Mouse (Mus musculus) lung, embryonic 15.5 days (tissue): ENCODE data around the gene Best2. TPM values are rescaled to one million over a fixed set of nuclear protein-coding genes. Genes with fewer than 3 reads are reported as not detected.

ENCODE experiments used
- ATAC-seq: fragments of 200-750 bp; cut with Nextera tagmentation; 2 replicates; pipeline ENCODE4 v1.8.0; 2017; ENCODE audit warnings: moderate number of reproducible peaks, borderline replicate concordance; ENCODE audit not compliant: low FRiP score, low TSS enrichment; ENCODE audit errors: extremely low read depth
- H3K27ac ChIP-seq: fragments of 300-500 bp; sonication (generic); 2 replicates; pipeline ENCODE4 v1.5.1; 2015; ENCODE audit warnings: moderate library complexity, mild to moderate bottlenecking, inconsistent platforms
- H3K27me3 ChIP-seq: fragments of 300-500 bp; sonication (generic); 2 replicates; pipeline ENCODE4 v1.6.1; 2015; ENCODE audit warnings: inconsistent platforms
- H3K36me3 ChIP-seq: fragments of 300-500 bp; sonication (generic); 2 replicates; pipeline ENCODE4 v1.6.1; 2015; ENCODE audit warnings: inconsistent platforms
- H3K4me1 ChIP-seq: fragments of 300-500 bp; sonication (generic); 2 replicates; pipeline ENCODE4 v1.6.1; 2015; ENCODE audit warnings: inconsistent platforms
- H3K4me2 ChIP-seq: fragments of 300-500 bp; sonication (generic); 2 replicates; pipeline ENCODE4 v1.6.1; 2015; ENCODE audit warnings: inconsistent platforms, mild to moderate bottlenecking, moderate library complexity
- H3K4me3 ChIP-seq: fragments of 300-500 bp; sonication (generic); 2 replicates; pipeline ENCODE4 v1.5.1; 2015; ENCODE audit warnings: mild to moderate bottlenecking, inconsistent platforms
- H3K9ac ChIP-seq: fragments of 300-500 bp; sonication (generic); 2 replicates; pipeline ENCODE4 v1.6.1; 2015; ENCODE audit warnings: inconsistent platforms
- H3K9me3 ChIP-seq: fragments of 300-500 bp; sonication (generic); 2 replicates; pipeline ENCODE4 v1.6.1; 2016; ENCODE audit warnings: inconsistent platforms
- WGBS: fragments of 180-500 bp; shearing (Covaris S2); methylation state at CpG from one replicate; pipeline ENCODE4 v1.1.7; 2015; 5-methylcytosine and 5-hydroxymethylcytosine counted together
- polyA plus RNA-seq: library from polyadenylated mRNA; unstranded; fragments of >200 nt; fragmentation: Nextera tagmentation; extraction: Ambion mirVana; gene quantifications from 2 replicates; pipeline ENCODE4 v1.2.1, GENCODE M21; 2015

Gene Best2
- polyA plus RNA-seq, 1 experiment from 2014 or later = not detected

DNA sequence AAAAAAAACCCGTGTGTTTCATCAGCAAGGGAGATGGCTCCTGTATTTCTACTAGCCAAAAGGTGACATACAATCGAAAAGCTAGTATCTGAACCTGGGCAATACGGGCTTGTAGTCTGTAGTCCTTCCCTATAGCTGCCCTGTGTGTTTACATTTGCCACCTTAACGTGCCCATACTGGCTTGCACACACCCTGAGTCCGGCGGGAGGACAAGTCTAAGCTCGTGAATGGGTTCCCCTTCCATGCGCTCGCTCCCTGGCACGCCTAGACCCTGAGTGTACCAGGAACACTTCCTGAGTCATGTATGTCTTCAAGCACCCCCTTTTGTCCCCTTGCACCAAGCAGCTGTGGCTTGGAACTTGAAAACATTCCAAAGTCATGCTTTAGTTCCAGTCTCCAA, 2.4 kb upstream of the Best2 start:
- Histone ChIP-seq H3K4me2 (no peak overlapping the region), H3K27me3 (peaks cover 29% of the 10 kb centered on the region), H3K27ac (no peak overlapping the region), H3K36me3 (peaks cover 40% of the 10 kb centered on the region), H3K4me3 (no peak overlapping the region), H3K9ac (no peak overlapping the region), H3K4me1 (peaks cover 5% of the 10 kb centered on the region), H3K9me3 (no peaks in the 10 kb centered on the region)
- no peak for ATAC-seq
- WGBS = 60% methylated on average over 10 of the region's 10 CpGs

DNA sequence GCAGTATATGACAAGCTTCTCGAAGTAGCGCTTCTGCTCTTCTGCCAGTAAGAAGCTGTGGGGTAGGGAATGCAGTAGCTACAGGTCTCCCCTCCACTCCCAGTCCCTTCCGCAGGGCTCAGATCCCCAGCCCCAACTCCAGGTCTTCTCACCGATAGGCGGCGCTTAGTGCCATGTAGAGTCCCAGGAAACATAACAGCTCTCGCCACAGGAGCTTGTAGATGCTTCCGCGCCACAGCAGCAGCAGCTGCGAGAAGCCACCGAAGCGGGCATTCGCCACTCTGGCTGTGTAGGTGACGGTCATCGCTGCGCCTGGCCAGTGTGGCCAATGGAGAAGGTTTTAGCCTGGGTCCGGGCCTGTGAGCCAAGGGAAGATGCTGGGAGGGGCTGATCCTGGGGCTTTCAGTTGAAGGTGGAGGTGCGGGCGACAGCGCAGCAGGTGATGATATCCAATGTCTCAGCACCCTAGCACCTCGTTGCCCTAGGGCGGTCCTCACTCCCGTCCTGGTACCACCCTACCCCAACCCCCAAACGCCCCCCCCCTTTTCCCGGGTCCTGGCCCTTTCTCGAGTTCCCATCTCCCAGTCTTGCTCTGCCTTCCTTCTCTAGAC, 996 bp downstream of the Best2 start:
- ATAC-seq = peak; percentile 53; the same call in 1 of the 2 replicates
- Histone ChIP-seq H3K4me3 (peak overlapping the region; percentile 27), H3K27ac (no peak overlapping the region), H3K36me3 (peaks cover 11% of the 10 kb centered on the region), H3K9me3 (no peaks in the 10 kb centered on the region), H3K4me2 (peak overlapping the region; percentile 57), H3K9ac (peak overlapping the region; percentile 20; the same call in 1 of the 2 replicates), H3K4me1 (peaks cover 5% of the 10 kb centered on the region), H3K27me3 (peaks cover 57% of the 10 kb centered on the region)
- 3% methylated on average over 25 of the region's 26 CpGs for WGBS

DNA sequence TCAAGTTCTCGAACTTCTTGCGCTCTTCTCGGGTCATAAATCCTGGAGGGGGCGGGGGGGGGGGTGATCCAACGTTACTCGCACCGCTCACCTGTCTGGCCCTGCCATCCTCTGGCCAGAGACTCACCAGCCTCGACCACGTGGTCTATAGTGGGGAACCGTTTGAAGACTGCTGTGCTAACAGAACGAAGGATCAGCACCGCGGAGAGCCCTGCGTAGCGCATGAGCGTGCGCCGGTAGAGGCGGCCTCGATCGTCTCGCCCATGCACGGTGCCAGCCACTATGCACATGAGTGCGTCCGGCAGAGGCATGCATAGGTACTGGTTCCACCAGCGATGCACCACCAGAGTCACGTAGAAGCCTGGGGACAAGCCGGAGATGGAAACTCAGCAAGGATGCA, 3.1 kb downstream of the Best2 start:
- 11% methylated on average over 28 of the region's 28 CpGs for WGBS
- no peak overlapping the region for H3K27ac ChIP-seq
- H3K36me3 ChIP-seq = no peaks in the 10 kb centered on the region
- H3K9ac ChIP-seq = no peak overlapping the region
- peaks cover 5% of the 10 kb centered on the region for H3K4me1 ChIP-seq
- peaks cover 69% of the 10 kb centered on the region for H3K27me3 ChIP-seq
- H3K4me3 ChIP-seq = no peak overlapping the region
- H3K4me2 ChIP-seq = no peak overlapping the region
- ATAC-seq = no peak
- no peaks in the 10 kb centered on the region for H3K9me3 ChIP-seq

DNA sequence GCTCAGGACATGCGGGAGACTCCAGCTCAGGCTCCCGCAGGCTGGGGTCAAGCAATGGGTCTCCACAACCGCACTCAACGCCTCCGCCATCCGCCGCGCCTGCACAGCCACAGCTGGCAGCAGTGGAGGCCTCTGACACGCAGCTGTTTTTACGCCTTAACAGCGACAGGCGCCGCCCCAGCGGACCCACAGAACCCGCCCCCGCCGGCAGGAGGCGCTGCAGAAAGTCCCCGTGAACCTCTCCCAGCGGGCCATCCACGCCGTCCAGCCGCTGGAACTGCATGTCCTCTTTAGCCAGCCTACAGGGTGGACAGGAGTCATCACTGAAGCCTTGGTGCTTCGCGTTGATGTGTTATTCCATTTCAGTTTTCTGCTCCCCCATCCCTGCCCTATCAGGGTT, 6.6 kb downstream of the Best2 start:
- Histone ChIP-seq H3K4me3 (no peak overlapping the region), H3K9ac (no peak overlapping the region), H3K4me2 (no peak overlapping the region), H3K4me1 (no peaks in the 10 kb centered on the region), H3K36me3 (no peaks in the 10 kb centered on the region), H3K9me3 (no peaks in the 10 kb centered on the region), H3K27ac (no peak overlapping the region), H3K27me3 (peaks cover 46% of the 10 kb centered on the region)
- WGBS = 9% methylated on average over 25 of the region's 25 CpGs
- ATAC-seq = no peak

DNA sequence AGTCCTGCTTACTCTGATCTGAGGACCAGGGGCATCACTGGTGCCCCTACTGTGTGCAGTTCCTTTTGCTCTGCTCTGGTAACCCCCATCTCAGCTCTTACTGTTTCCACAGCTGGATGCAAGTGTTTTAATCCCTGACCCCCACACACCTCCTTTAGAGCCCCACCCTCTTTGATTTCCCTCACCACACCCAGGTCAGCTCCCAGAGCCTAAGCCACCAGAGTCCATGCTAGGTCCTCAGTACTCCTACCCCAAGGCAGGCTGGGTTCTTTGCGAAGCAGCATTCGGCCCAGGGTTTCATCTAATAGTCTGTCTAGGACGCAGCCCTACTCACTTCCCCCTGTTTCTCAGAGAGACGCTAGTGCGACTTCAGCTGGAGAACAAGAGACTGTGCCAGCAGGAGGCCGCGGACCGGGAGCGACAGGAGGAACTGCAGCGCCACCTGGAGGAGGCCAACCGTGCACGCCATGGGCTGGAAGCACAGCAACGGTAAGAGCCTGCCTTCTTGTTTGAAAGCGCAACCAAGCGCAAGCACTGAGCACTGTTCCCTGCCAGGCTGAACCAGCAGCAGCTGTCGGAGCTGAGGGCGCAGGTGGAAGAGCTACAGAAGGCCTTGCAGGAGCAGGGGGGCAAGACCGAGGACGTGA, 16.6 kb downstream of the Best2 start:
- no peak overlapping the region for H3K9ac ChIP-seq
- H3K36me3 ChIP-seq = no peaks in the 10 kb centered on the region
- H3K27ac ChIP-seq = no peak overlapping the region
- H3K4me1 ChIP-seq = peaks cover 3% of the 10 kb centered on the region
- H3K4me3 ChIP-seq = no peak overlapping the region
- H3K27me3 ChIP-seq = 0 out of 2 replicates have a peak, but pooled peaks cover 7% of the 10 kb centered on the region
- H3K4me2 ChIP-seq = no peak overlapping the region
- no peaks in the 10 kb centered on the region for H3K9me3 ChIP-seq
- WGBS = 8% methylated on average over 19 of the region's 19 CpGs
- ATAC-seq = peak; percentile 68

DNA sequence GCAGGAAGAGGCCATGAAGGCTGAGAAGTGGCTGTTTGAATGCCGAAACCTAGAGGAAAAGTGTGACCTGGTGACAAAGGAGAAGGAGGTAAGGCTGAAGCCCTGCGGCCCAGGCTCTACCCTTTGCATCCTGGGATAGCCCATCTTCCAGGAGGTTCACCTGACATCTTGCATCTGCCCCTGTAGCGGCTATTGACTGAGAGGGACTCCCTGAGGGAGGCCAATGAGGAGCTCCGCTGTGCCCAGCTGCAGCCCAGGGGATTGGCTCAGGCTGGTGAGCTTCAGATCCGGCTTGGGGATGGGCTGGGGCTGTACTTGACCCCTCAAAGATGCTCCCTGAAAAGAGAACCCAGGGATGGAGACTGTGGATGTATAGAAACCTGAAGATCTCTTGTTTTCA, 17.4 kb downstream of the Best2 start:
- WGBS = 80% methylated on average over 5 of the region's 5 CpGs
- H3K27ac ChIP-seq = no peak overlapping the region
- H3K9me3 ChIP-seq = no peaks in the 10 kb centered on the region
- H3K9ac ChIP-seq = no peak overlapping the region
- ATAC-seq = no peak
- no peaks in the 10 kb centered on the region for H3K36me3 ChIP-seq
- H3K4me1 ChIP-seq = peaks cover 3% of the 10 kb centered on the region
- 0 out of 2 replicates have a peak, but pooled peaks cover 7% of the 10 kb centered on the region for H3K27me3 ChIP-seq
- H3K4me3 ChIP-seq = no peak overlapping the region
- H3K4me2 ChIP-seq = no peak overlapping the region

DNA sequence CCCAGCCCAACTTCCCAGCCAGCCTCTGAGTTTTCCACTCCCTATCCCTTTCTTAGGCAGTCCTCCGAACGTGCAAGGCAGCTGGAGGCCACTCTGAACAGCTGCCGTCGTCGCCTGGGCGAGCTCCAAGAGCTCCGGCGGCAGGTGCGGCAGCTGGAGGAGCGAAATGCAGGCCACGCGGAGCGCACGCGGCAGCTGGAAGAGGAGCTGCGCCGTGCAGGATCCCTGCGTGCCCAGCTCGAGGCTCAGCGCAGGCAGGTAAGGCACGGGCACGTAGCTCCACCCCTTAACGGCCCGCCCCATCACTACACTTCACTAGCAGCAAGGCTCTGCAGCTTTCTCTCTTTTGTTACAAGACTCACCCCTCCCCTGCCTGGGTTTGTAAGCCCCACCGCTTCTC, 18.7 kb downstream of the Best2 start:
- no peak overlapping the region for H3K27ac ChIP-seq
- no peaks in the 10 kb centered on the region for H3K9me3 ChIP-seq
- no peak overlapping the region for H3K9ac ChIP-seq
- no peaks in the 10 kb centered on the region for H3K36me3 ChIP-seq
- 32% methylated on average over 25 of the region's 25 CpGs for WGBS
- H3K4me2 ChIP-seq = no peak overlapping the region
- no peak overlapping the region for H3K4me3 ChIP-seq
- H3K4me1 ChIP-seq = peaks cover 11% of the 10 kb centered on the region
- H3K27me3 ChIP-seq = 0 out of 2 replicates have a peak, but pooled peaks cover 7% of the 10 kb centered on the region
- no peak for ATAC-seq

DNA sequence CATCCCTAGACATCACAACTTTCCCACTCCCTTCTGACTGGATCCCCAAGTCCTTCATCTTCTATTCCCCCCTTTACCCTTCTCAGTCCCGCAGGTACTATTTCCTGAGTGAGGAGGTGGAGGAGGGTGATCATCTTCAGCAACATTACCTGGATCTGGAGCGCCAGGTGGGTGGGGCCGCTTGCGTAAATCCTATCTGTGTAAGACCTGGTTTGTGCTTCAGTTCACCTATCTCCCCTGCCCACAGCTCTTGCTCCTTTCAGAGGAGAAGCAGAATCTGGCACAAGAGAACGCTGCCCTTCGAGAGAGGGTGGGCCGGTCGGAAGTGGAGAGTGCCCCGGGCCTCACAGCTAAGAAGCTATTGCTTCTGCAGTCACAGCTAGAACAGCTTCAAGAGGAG, 20.0 kb downstream of the Best2 start:
- no peak for ATAC-seq
- Histone ChIP-seq H3K9ac (no peak overlapping the region), H3K4me1 (peaks cover 15% of the 10 kb centered on the region), H3K27ac (no peak overlapping the region), H3K36me3 (no peaks in the 10 kb centered on the region), H3K27me3 (0 out of 2 replicates have a peak, but pooled peaks cover 7% of the 10 kb centered on the region), H3K4me3 (no peak overlapping the region), H3K4me2 (no peak overlapping the region), H3K9me3 (no peaks in the 10 kb centered on the region)
- WGBS = 89% methylated on average over 9 of the region's 9 CpGs

DNA sequence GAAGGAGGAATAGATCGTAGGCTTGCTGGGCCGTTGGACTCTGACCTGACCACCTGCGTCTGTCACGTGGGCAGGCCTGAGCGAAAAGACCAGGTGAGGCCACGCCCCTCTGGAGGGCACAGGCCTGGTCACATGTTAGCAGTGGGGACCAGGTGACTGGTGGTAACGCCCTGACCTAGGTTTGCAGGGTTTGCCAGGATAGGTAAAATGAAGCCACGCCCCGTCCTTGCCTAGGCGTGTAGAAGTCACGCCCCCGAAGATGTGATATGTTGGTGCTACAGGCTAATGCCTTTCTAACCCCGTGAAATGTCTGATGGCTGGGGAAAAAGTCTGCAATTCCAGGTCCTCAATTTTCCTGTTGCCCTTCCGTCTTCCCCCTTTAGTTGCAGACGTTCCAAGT, 23.5 kb downstream of the Best2 start:
- Histone ChIP-seq H3K4me2 (peak overlapping the region; percentile 85), H3K36me3 (no peaks in the 10 kb centered on the region), H3K4me1 (peaks cover 25% of the 10 kb centered on the region), H3K9ac (peak overlapping the region; percentile 62), H3K4me3 (peak overlapping the region; percentile 53), H3K27ac (peak overlapping the region; percentile 83), H3K27me3 (peaks cover 6% of the 10 kb centered on the region; the same call in 1 of the 2 replicates), H3K9me3 (no peaks in the 10 kb centered on the region)
- 1% methylated on average over 15 of the region's 15 CpGs for WGBS
- peak; percentile 69 for ATAC-seq

DNA sequence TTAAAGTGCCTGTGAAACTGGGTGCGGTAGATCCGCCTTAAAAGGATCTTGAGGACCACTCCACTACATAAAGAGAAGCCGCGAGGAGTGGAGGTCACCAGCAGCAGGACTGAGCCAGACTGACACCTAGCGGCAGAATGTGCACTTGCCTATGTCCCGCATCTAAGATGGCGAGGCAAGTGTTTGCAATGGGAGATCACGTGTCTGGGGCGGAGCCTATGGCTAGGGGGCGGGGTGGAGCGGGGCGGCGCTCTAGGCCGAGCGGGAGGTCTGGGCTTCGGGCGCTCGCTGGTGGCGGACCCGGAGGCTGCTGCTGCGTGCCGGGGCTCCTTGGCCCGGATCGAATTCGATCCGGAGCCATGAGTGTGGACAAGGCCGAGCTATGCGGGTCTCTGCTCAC, 24.0 kb downstream of the Best2 start, which contains the start of gene Hook2:
Hook2 (plus strand) TSS at position 255 of the 400 bp plus-strand sequence.
- Histone ChIP-seq H3K4me2 (peak within 1 kb of the TSS; percentile 85), H3K4me1 (peaks cover 30% of the 10 kb centered on the region), H3K4me3 (peak within 1 kb of the TSS; percentile 53), H3K36me3 (no peaks in the 10 kb centered on the region), H3K9me3 (no peaks in the 10 kb centered on the region), H3K27me3 (peaks cover 6% of the 10 kb centered on the region; the same call in 1 of the 2 replicates), H3K9ac (peak within 1 kb of the TSS; percentile 62), H3K27ac (peak within 1 kb of the TSS; percentile 83)
- WGBS = 1% methylated on average over 28 of the region's 28 CpGs
- peak; percentile 87 for ATAC-seq

DNA sequence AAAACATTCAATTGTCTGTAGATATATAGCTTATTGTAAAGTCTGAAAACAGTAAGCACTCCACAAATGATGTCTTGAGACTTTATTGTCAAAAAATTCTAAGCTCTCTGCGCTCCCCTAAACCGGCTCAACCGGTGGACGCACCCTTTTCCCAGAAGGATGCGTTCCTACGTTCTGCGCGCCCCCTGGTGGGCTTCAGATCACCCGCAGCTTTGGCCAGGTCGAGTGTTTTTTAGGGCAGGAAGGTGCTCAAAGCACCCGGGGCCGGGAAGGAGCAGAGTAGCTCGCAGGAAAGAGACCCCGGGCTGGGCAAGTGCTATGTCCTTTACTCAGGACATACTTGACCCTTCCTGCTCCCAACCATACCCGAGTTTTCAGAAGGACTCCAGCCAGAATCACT, 24.5 kb downstream of the Best2 start:
- H3K4me3 ChIP-seq = peak overlapping the region; percentile 53
- H3K27me3 ChIP-seq = peaks cover 6% of the 10 kb centered on the region; the same call in 1 of the 2 replicates
- H3K4me2 ChIP-seq = peak overlapping the region; percentile 85
- WGBS = under 1% methylated on average over 15 of the region's 15 CpGs
- no peaks in the 10 kb centered on the region for H3K36me3 ChIP-seq
- no peaks in the 10 kb centered on the region for H3K9me3 ChIP-seq
- peak overlapping the region; percentile 59 for H3K9ac ChIP-seq
- H3K27ac ChIP-seq = peak overlapping the region; percentile 83
- ATAC-seq = peak; percentile 60; the same call in 1 of the 2 replicates
- peaks cover 35% of the 10 kb centered on the region for H3K4me1 ChIP-seq

DNA sequence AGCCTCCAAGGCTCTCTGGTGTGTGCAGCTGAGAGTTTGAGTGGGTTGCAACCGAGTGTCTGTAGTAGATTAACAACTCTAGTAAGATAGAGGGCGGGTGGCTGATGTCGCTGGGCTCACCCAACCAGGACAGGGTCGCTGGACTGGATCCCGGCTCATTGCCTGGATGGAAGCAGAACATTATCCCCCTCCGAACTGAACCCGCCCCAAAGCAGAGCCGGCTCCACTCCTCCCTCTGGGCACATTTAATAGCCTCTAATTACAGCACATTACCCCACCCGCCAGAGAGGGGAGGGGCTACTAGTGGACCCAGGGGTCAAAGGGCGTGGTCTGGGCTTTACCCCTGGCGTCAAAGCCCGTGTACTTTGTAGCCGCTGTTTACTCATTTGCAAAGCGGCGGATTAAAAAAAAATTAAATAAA, 25.0 kb downstream of the Best2 start:
- no peak for ATAC-seq
- H3K36me3 ChIP-seq = no peaks in the 10 kb centered on the region
- H3K9ac ChIP-seq = no peak overlapping the region; the same call in 1 of the 2 replicates
- WGBS = 15% methylated on average over 15 of the region's 15 CpGs
- peaks cover 40% of the 10 kb centered on the region for H3K4me1 ChIP-seq
- peak overlapping the region; percentile 83 for H3K27ac ChIP-seq
- H3K27me3 ChIP-seq = peaks cover 4% of the 10 kb centered on the region; the same call in 1 of the 2 replicates
- no peaks in the 10 kb centered on the region for H3K9me3 ChIP-seq
- H3K4me2 ChIP-seq = peak overlapping the region; percentile 85
- H3K4me3 ChIP-seq = peak overlapping the region; percentile 53
